Mouse (Mus musculus) spleen, adult 2 months (tissue): ENCODE measurements around the gene Pomgnt1. TPM values are rescaled to one million over a fixed set of nuclear protein-coding genes. Genes with fewer than 3 reads are reported as not detected.

Experiments
- DNase-seq, 2 experiments: peaks; one replicate each; pipeline versions ENCODE4 v3.0.0 to v3.0.0-alpha.2; 2012 to 2021; ENCODE audit warnings: low spot score in 2 of 2, low read depth in 1 of 2
- H3K27ac ChIP-seq: fragments of 200-500 bp; 2 replicates; pipeline ENCODE4 v1.5.1; 2012; ENCODE audit warnings: low read length, inconsistent platforms; ENCODE audit not compliant: insufficient read depth
- H3K27me3 ChIP-seq: fragments of 200-500 bp; 2 replicates; pipeline ENCODE4 v1.6.1; 2012; ENCODE audit warnings: mild to moderate bottlenecking, moderate library complexity, low read length, inconsistent platforms; ENCODE audit not compliant: control insufficient read depth, insufficient read depth
- H3K36me3 ChIP-seq: fragments of 200-500 bp; 2 replicates; pipeline ENCODE4 v1.6.1; 2012; ENCODE audit warnings: mild to moderate bottlenecking, low read length, inconsistent platforms; ENCODE audit not compliant: control insufficient read depth, insufficient read depth
- H3K4me1 ChIP-seq: fragments of 200-500 bp; 2 replicates; pipeline ENCODE4 v1.6.1; 2011; ENCODE audit warnings: inconsistent platforms; ENCODE audit not compliant: control insufficient read depth, insufficient read depth, insufficient read length
- H3K4me3 ChIP-seq: fragments of 200-500 bp; 2 replicates; pipeline ENCODE4 v1.5.1; 2011; ENCODE audit warnings: mild to moderate bottlenecking, inconsistent platforms; ENCODE audit not compliant: insufficient read depth, insufficient read length; ENCODE audit errors: extremely low read depth
- CTCF ChIP-seq: fragments of 200-500 bp; IDR thresholded peaks from 2 replicates; pipeline ENCODE4 v1.5.1; 2011; ENCODE audit warnings: mild to moderate bottlenecking, inconsistent platforms; ENCODE audit not compliant: insufficient read depth, insufficient read length, insufficient replicate concordance; ENCODE audit errors: extremely low read depth
- POLR2A ChIP-seq: fragments of 200-500 bp; IDR thresholded peaks from 2 replicates; pipeline ENCODE4 v1.6.1; 2011; ENCODE audit warnings: low read depth, low read length, inconsistent platforms
- WGBS: fragments of 180-500 bp; shearing (Covaris S2); methylation state at CpG from one replicate; pipeline ENCODE4 v1.1.7; 2018; 5-methylcytosine and 5-hydroxymethylcytosine counted together
- polyA plus RNA-seq: library from polyadenylated mRNA; depleted of rRNA; stranded (reverse); fragments of >200 nt; gene quantifications from 2 replicates; pipeline ENCODE4 v1.2.3, GENCODE M21; 2012; rRNA removed

Pomgnt1 gene
- polyA plus RNA-seq = 16.4 and 18.0 TPM in 2 replicates

- no peak within 1 kb of the TSS for H3K27ac ChIP-seq
- TF ChIP-seq POLR2A = no peak
- H3K4me3 ChIP-seq = peak within 1 kb of the TSS; percentile 87
- H3K4me1 ChIP-seq = peaks cover 6% of the 10 kb centered on the region; the same call in 1 of the 2 replicates
- H3K27me3 ChIP-seq = no peaks in the 10 kb centered on the region
- WGBS = 5% methylated on average over 24 of the region's 24 CpGs
- H3K36me3 ChIP-seq = no peaks in the 10 kb centered on the region
- DNase-seq = peak; percentile 54 to 72
Observed at GRCm38 (mm10) chr4:116123602-116124519, at the start of gene Pomgnt1, which contains the start of gene Rad54l. Gene Pomgnt1, plus strand, starts transcription at chr4:116123840. Gene Rad54l, minus strand, starts transcription at chr4:116123690.

GRCm38 (mm10) chr4:116074145-116074675 is 49.4 kb upstream of the Pomgnt1 start:
- Histone ChIP-seq H3K27ac (no peak overlapping the region), H3K4me3 (peak overlapping the region; percentile 86), H3K36me3 (peaks cover 10% of the 10 kb centered on the region), H3K27me3 (peaks cover 2% of the 10 kb centered on the region; the same call in 1 of the 2 replicates), H3K4me1 (no peaks in the 10 kb centered on the region; the same call in 1 of the 2 replicates)
- no peak for DNase-seq
- no peak for TF ChIP-seq CTCF
- no peak for TF ChIP-seq POLR2A
- 1% methylated on average over 8 of the region's 8 CpGs for WGBS

- Histone ChIP-seq H3K4me1 (no peaks in the 10 kb centered on the region; the same call in 1 of the 2 replicates), H3K4me3 (peak within 1 kb of the TSS; percentile 86), H3K36me3 (peaks cover 4% of the 10 kb centered on the region), H3K27ac (peak within 1 kb of the TSS; percentile 83), H3K27me3 (peaks cover 2% of the 10 kb centered on the region; the same call in 1 of the 2 replicates)
- peak; percentile 87 to 96 for DNase-seq
- WGBS = under 1% methylated on average over 55 of the region's 55 CpGs
- TF ChIP-seq CTCF (no peak), POLR2A (peak; percentile 87)
Observed at GRCm38 (mm10) chr4:116074861-116075620, 48.6 kb upstream of the Pomgnt1 start, which contains the start of the genes Uqcrh and Lrrc41. Gene Uqcrh, minus strand, starts transcription at chr4:116075071. Gene Lrrc41, plus strand, starts transcription at chr4:116075269.

- Histone ChIP-seq H3K36me3 (peaks cover 2% of the 10 kb centered on the region; the same call in 1 of the 2 replicates), H3K27ac (peak overlapping the region; percentile 83), H3K4me3 (peak overlapping the region; percentile 80), H3K4me1 (no peaks in the 10 kb centered on the region; the same call in 1 of the 2 replicates), H3K27me3 (peaks cover 2% of the 10 kb centered on the region; the same call in 1 of the 2 replicates)
- TF ChIP-seq POLR2A (no peak), CTCF (peak; percentile 30; the same call in 1 of the 2 replicates)
- DNase-seq = peak in 1 of 2 experiments; percentile 60
- under 1% methylated on average over 71 of the region's 77 CpGs for WGBS
Observed at GRCm38 (mm10) chr4:116075631-116076368, 47.8 kb upstream of the Pomgnt1 start.

GRCm38 (mm10) chr4:116076369-116077231 is 47.0 kb upstream of the Pomgnt1 start:
- Histone ChIP-seq H3K36me3 (peaks cover 5% of the 10 kb centered on the region), H3K4me3 (peak overlapping the region; percentile 80), H3K27ac (peak overlapping the region; percentile 83), H3K4me1 (no peaks in the 10 kb centered on the region; the same call in 1 of the 2 replicates), H3K27me3 (peaks cover 2% of the 10 kb centered on the region; the same call in 1 of the 2 replicates)
- 7% methylated on average over 37 of the region's 37 CpGs for WGBS
- TF ChIP-seq CTCF (no peak), POLR2A (no peak)
- DNase-seq = peak in 1 of 2 experiments; percentile 18
